Mouse (Mus musculus) left cerebral cortex, adult 6 months (tissue): ENCODE data around the gene Syngap1. TPM values are rescaled to one million over a fixed set of nuclear protein-coding genes. Genes with fewer than 3 reads are reported as not detected.

ENCODE experiments used
- long read RNA-seq, 2 experiments: library from polyadenylated mRNA; unstranded; transcript quantifications; one replicate each; pipeline ENCODE4 v2.0.0; 2019 to 2020
- polyA plus RNA-seq: library from polyadenylated mRNA; unstranded; fragments of <200 nt; fragmentation: Nextera tagmentation; gene quantifications from 2 replicates; pipeline ENCODE4 v1.2.3, GENCODE M21; 2021

Gene Syngap1
- polyA plus RNA-seq, result 14.1 and 19.3 TPM in 2 replicates
- long read RNA-seq, experiment 1, result 0 reads
- long read RNA-seq, experiment 2, result 0 reads

DNA sequence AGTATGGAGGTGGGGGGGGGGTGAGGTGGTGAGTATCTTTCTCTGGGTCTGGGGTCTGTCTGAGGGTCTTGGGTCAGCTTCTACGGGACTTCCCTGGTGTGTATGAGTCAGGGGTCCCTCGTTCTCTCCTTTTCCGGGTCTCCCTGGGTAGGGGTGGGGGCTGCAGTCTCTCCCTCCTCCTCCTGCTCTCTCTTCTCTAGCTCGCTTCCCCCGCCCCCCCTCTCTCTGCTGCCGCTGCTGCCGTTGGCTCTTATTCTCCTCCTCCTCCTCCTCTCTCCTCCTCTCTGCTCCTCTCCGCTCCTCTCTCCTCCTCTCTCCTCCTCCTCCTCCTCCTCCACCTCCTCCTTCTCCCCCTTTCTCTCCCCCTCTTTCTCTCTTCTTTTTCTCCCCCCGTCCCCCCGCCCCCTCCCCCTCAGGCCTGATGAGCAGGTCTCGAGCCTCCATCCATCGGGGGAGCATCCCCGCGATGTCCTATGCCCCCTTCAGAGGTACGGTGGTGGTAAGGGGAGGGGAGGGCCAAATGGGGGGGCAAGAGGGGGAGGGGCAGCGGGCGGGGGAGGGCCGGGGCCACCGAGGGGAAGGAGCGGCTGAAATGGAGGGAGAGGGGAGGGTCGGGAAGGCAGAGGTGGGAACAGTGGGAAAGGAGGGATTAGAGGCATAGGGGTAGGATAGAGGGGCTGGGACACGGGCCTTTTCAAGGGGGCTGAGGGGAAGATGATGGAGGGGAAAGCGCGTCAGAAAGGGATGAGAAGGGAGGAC lies at the start of gene Syngap1:
Gene Syngap1 (plus strand): TSS at position 223 of the 759 bp plus-strand sequence.

DNA sequence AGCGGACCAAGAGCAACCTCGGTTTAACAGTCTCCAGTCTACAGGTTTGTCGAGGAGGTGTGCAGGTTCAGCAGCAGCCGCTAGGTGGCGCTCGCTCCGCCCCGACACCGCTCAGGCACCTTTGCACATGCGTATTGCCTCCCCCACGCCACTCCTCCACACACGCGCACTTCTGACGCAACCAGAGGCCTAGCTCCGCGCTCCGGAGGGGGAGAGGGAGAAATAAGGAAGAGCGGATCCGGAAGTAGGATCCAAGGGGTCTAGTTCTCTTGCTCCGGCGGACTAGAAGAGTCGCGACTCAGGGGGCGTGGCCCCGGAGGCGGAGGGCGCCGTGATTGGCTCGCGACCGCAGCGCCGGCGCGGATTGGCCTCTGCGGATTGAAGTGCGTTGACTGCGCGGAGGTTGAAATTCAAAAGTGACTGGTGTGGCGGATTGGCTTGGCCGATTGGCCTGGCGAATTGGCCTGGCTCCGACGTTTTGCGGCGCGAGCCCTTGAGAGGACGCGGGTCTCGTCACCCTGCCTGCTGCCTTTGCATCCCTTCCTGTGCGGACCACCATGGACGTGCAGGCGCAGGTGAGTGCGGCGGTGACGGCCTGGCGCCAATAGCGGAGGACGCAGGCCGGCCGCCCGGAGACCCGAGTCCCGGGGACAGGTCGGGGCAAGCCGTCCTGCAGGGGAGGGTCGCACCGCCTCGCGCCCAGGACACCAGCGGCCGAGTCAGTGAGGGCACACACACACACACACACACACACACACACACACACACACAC lies 24.2 kb upstream of the Syngap1 start, which contains the start of gene Kifc5b:
Gene Kifc5b (plus strand): TSS at position 381 of the 772 bp plus-strand sequence.

DNA sequence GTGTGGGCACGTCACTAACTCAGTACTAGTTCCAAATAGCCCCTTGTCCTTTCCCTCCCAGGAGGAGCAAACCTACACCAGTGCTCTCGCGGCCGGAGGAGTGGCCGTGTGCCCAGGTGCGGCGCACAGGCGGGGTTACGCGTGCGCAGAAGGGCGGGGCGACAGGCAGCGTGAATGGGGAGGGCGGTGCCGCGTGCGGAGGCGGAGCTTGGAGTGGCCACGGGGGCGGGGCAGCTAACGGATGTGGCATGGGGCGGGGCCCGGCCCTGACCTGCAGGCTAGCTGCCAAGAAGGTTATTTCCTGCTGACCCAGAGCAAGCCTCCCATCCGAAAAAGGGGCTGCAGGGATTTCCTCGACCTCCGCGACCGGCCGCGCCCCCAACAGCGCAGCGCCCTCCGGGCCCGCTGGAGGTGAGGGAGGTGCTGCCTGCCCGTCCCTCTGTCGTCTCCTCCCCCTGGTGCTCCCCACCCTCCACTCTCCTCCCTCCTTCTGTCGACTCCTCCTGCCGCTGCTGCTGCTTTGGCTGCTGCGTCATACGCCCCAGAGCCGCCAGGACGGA lies 8.1 kb upstream of the Syngap1 start, which contains the start of gene Phf1:
Gene Phf1 (plus strand): TSS at position 214 of the 560 bp plus-strand sequence.

DNA sequence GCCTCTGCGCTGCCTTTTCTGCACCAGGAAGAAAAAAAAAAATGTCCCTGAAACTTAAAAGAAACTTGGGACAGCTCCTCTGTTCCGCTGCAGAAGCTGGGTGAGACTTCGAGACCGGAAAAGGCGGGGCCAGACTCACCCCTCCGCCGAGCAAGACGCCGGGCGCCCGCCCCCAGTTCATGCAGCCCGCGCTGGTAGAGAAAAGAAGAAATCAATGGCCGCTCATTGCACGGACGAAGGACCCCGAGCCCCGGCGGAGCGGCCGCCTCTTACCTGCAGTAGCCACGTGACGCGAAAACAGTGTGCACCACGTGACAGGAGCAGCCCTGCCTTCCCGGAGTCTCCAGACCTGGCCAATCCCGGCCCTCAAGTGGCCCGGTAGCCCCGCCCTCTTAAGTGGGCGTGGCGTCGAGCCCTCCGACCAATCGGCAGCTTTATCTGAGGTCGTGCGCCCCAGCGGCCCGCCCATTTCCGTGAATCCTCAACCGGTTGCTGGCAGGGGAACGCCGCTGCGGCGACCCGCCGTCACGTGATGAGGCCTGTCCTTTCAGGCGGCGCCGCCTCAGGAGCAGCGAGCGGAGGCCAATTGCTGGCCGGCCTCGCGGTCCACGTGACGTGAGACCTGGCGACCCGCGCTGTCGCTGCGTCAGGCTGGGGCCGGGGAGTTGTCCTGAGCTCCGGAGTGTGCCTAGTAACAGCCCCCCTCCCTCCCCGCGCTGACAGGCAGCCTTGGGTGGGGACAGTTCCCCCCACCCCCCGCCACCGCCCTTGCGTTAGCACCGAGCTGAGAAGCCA lies 1.7 kb upstream of the Syngap1 start, which contains the start of gene Cuta:
Gene Cuta (minus strand): TSS at position 392 of the 795 bp plus-strand sequence.

DNA sequence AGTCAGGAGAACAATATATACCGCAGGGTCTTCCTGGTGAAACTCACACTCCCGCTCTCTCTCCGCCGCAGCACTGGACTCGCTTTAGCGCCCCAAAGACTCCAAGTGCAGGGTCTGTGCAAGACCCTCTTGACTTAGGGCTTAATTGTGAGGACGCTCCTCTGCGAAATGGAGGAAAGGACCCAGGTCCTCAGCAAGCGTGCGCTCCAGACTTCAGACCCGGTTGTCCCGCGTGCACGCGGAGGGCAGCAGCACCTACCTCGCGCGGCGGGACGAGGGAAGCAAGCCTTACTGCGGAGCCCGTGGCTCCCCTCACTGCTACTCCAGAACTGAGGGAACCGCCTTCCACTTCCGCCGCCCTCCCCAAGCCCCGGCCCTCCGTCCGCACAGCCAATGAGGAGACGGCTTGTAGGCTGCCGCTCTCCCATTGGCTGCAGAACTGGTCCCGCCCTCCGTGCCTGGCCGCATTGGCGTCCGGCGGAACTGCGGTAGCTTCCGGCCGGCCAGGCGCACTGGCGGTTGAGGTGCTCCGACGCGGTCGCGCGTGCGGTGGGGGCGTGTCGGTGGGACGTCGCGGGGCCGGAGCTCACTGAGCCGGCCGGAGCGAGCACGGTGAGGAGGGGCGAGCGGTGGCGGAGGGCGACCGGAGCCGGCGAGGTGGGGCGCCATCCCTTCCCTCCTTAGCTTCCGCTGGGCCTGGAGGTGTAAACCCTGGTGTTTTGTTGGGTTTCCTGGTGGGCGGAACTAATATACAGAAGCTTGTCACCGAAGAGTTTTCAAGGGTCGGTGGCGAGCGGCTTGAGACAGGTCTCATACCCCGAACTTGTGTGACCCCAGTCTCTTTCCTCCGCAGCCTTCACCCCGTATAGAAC lies 31.9 kb downstream of the Syngap1 start, which contains the start of gene Zbtb9:
Gene Zbtb9 (plus strand): TSS at position 465 of the 872 bp plus-strand sequence.

Other genes starting within 250 kb of the Syngap1 start
- gene Crebrf, start 225.6 kb upstream of the Syngap1 start, polyA plus RNA-seq, result 13.2 and 17.6 TPM in 2 replicates
- 33.8 and 35.7 TPM in 2 replicates for gene Bnip1, start 160.2 kb upstream of the Syngap1 start, polyA plus RNA-seq
- not detected in 2 replicates for gene Nkx2-5, start 96.2 kb upstream of the Syngap1 start, polyA plus RNA-seq
- 0.39 and 0.59 TPM in 2 replicates for gene Kifc5b, start 24.2 kb upstream of the Syngap1 start, polyA plus RNA-seq
- 11.3 and 17.4 TPM in 2 replicates for gene Phf1, start 8.2 kb upstream of the Syngap1 start, polyA plus RNA-seq
- gene Cuta, start 1.7 kb upstream of the Syngap1 start, polyA plus RNA-seq, result 187 and 240 TPM in 2 replicates
- 6.5 and 7.5 TPM in 2 replicates for gene Zbtb9, start 31.9 kb downstream of the Syngap1 start, polyA plus RNA-seq
- 0.74 and 2.8 TPM in 2 replicates for gene Bak1, start 87.8 kb downstream of the Syngap1 start, polyA plus RNA-seq
- 0.15 and 0.34 TPM in 2 replicates for gene Itpr3, start 116.1 kb downstream of the Syngap1 start, polyA plus RNA-seq
- gene Uqcc2, start 192.7 kb downstream of the Syngap1 start, polyA plus RNA-seq, result 615 and 677 TPM in 2 replicates
- gene Ip6k3, start 226.5 kb downstream of the Syngap1 start, polyA plus RNA-seq, result 0.90 and 1.1 TPM in 2 replicates